Mouse (Mus musculus): ENCODE data around the gene Lrp8. TPM values are rescaled to one million over a fixed set of nuclear protein-coding genes. Genes with fewer than 3 reads are reported as not detected.

Gene Lrp8
- total and polyA plus RNA-seq, 2 experiments from 2014 or later: 35.2 to 78.5 TPM

DNA sequence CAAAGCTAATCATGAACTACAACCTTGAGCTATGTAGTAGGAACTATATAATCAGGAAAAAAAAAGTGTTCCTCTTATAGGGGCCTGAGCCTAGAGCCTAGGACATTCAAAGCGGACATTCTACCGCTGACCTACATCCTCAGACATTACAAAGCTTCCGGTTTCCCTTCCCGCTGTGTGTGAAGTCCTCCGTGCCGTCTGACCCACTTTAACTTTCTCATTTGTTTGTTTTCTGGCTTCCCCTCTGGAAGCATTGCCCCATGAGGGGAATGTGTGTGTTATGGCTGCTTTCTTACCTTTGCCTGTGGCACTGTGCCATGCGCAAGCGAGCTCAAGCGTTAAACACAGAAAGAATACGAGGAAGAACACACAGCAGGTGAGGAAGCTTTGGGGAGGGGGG is 18.5 kb upstream of the Lrp8 start:
- DNase-seq (ENCODE audit: low spot score): peak; percentile 27
- 59% methylated on average over 10 of the region's 10 CpGs for WGBS

DNA sequence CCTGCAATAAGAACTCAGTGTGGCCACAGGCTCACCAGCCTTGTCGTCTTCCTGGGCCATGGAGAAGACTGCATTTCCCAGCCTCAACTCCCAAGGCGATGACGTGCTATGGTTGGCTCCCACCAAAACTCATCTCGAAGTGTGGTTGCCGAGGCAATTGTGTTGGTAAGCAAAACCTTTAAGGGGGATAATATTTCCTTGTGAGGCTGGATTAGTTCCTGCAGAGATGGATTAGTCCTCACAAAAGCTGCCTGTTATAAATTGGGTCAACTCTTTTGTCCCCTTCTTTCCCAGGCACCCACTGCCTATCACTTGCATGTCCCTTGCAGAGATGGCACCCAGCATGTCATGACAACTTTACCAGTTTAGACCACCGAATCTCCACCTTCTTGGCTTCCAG is 13.2 kb upstream of the Lrp8 start:
- Histone ChIP-seq H3K4me2 (ENCODE audit: low read depth, low read length, poor library complexity, severe bottlenecking) (no peak overlapping the region), H3K4me3 (ENCODE audit: low read depth, low read length) (no peak overlapping the region), H3K27ac (ENCODE audit: low read depth, low read length) (no peak overlapping the region), H3K9me3 (ENCODE audit: low read length) (no peaks in the 10 kb centered on the region), H3K27me3 (ENCODE audit: insufficient read depth, low read length) (no peaks in the 10 kb centered on the region), H3K4me1 (ENCODE audit: insufficient read depth, low read length) (no peaks in the 10 kb centered on the region), H3K9ac (replicated peaks; ENCODE audit: low read length, poor library complexity, severe bottlenecking) (no peak overlapping the region), H3K36me3 (ENCODE audit: insufficient read depth, low read length) (no peaks in the 10 kb centered on the region)
- no peak for TF ChIP-seq CTCF (IDR thresholded peaks at IDR 0.05)
- DNase-seq (ENCODE audit: low spot score): no peak
- 50% methylated on average over 6 of the region's 6 CpGs for WGBS
- ATAC-seq (ENCODE audit: low FRiP score): no peak

More for the DNA sequence above, 18.5 kb upstream of the Lrp8 start:
- H3K27me3 ChIP-seq (ENCODE audit: insufficient read depth, low read length): no peaks in the 10 kb centered on the region
- no peak for TF ChIP-seq CTCF (IDR thresholded peaks at IDR 0.05)
- H3K36me3 ChIP-seq (ENCODE audit: insufficient read depth, low read length): no peaks in the 10 kb centered on the region
- no peak overlapping the region for H3K4me3 ChIP-seq (ENCODE audit: low read depth, low read length)
- H3K4me1 ChIP-seq (ENCODE audit: insufficient read depth, low read length): no peaks in the 10 kb centered on the region
- no peak for ATAC-seq (ENCODE audit: low FRiP score)
- H3K9me3 ChIP-seq (ENCODE audit: low read length): no peaks in the 10 kb centered on the region
- H3K27ac ChIP-seq (ENCODE audit: low read depth, low read length): no peak overlapping the region
- no peak overlapping the region for H3K9ac ChIP-seq (replicated peaks; ENCODE audit: low read length, poor library complexity, severe bottlenecking)
- H3K4me2 ChIP-seq (ENCODE audit: low read depth, low read length, poor library complexity, severe bottlenecking): no peak overlapping the region

DNA sequence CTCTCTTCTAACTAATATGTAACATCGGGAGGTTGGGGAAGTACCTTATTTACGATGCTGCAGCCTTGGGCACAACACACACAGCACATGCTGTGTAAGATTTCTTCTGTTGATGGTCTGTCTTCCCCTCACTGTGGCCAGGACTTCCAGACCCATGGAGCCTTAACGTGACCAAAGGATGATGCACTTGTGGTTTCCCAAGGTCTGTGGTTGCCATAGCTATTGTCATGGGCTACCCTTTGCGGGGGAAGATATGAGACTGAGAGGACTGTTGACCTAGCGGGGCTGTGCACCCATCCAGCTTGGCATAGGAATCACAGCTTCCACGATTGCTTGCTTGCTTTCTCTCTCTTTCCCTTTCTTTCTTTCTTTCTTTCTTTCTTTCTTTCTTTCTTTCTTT is 1.3 kb upstream of the Lrp8 start:
- Histone ChIP-seq H3K4me2 (ENCODE audit: low read depth, low read length, poor library complexity, severe bottlenecking) (peak overlapping the region; percentile 15; the same call in 1 of the 2 replicates), H3K27ac (ENCODE audit: low read depth, low read length) (peak overlapping the region; percentile 51; the same call in 1 of the 2 replicates), H3K9me3 (ENCODE audit: low read length) (no peaks in the 10 kb centered on the region), H3K4me1 (ENCODE audit: insufficient read depth, low read length) (peaks cover 15% of the 10 kb centered on the region; the same call in 1 of the 2 replicates), H3K9ac (replicated peaks; ENCODE audit: low read length, poor library complexity, severe bottlenecking) (no peak overlapping the region), H3K4me3 (ENCODE audit: low read depth, low read length) (no peak overlapping the region), H3K36me3 (ENCODE audit: insufficient read depth, low read length) (no peaks in the 10 kb centered on the region), H3K27me3 (ENCODE audit: insufficient read depth, low read length) (no peaks in the 10 kb centered on the region)
- DNase-seq (ENCODE audit: low spot score) (no peak), ATAC-seq (ENCODE audit: low FRiP score) (no peak)
- WGBS: 70% methylated on average over 6 of the region's 6 CpGs
- no peak for TF ChIP-seq CTCF (IDR thresholded peaks at IDR 0.05)

- Histone ChIP-seq H3K27ac (ENCODE audit: low read depth, low read length) (peak overlapping the region; percentile 97), H3K27me3 (ENCODE audit: insufficient read depth, low read length) (no peaks in the 10 kb centered on the region), H3K9ac (replicated peaks; ENCODE audit: low read length, poor library complexity, severe bottlenecking) (peak overlapping the region; percentile 93), H3K4me1 (ENCODE audit: insufficient read depth, low read length) (peaks cover 15% of the 10 kb centered on the region; the same call in 1 of the 2 replicates), H3K36me3 (ENCODE audit: insufficient read depth, low read length) (peaks cover 4% of the 10 kb centered on the region; the same call in 1 of the 2 replicates), H3K4me2 (ENCODE audit: low read depth, low read length, poor library complexity, severe bottlenecking) (peak overlapping the region; percentile 92), H3K4me3 (ENCODE audit: low read depth, low read length) (peak overlapping the region; percentile 85), H3K9me3 (ENCODE audit: low read length) (no peaks in the 10 kb centered on the region)
- WGBS: 1% methylated on average over 33 of the region's 41 CpGs
- peak; percentile 88 for DNase-seq (ENCODE audit: low spot score)
- TF ChIP-seq CTCF (IDR thresholded peaks at IDR 0.05): peak; percentile 79
- ATAC-seq (ENCODE audit: low FRiP score): peak; percentile 83
These were observed 486 bp upstream of the Lrp8 start for GRCm38 (mm10) chr4:107801366-107802184.

- Histone ChIP-seq H3K4me1 (ENCODE audit: insufficient read depth, low read length) (peaks cover 15% of the 10 kb centered on the region; the same call in 1 of the 2 replicates), H3K9ac (replicated peaks; ENCODE audit: low read length, poor library complexity, severe bottlenecking) (peak overlapping the region; percentile 93), H3K9me3 (ENCODE audit: low read length) (no peaks in the 10 kb centered on the region), H3K4me2 (ENCODE audit: low read depth, low read length, poor library complexity, severe bottlenecking) (peak overlapping the region; percentile 92), H3K4me3 (ENCODE audit: low read depth, low read length) (peak overlapping the region; percentile 85), H3K27ac (ENCODE audit: low read depth, low read length) (peak overlapping the region; percentile 97), H3K27me3 (ENCODE audit: insufficient read depth, low read length) (no peaks in the 10 kb centered on the region), H3K36me3 (ENCODE audit: insufficient read depth, low read length) (peaks cover 9% of the 10 kb centered on the region; the same call in 1 of the 2 replicates)
- 0 out of 2 replicates have a peak, but pooled peaks have one; percentile 27 for TF ChIP-seq CTCF (IDR thresholded peaks at IDR 0.05)
- ATAC-seq (ENCODE audit: low FRiP score) (peak; percentile 8), DNase-seq (ENCODE audit: low spot score) (peak; percentile 53)
- under 1% methylated on average over 62 of the region's 65 CpGs for whole genome bisulfite sequencing
These were observed 630 bp downstream of the Lrp8 start for GRCm38 (mm10) chr4:107802450-107803331.

All from midbrain, postnatal 0 days (tissue).